Mouse (Mus musculus) liver, embryonic 14.5 days (tissue): ENCODE results near the gene Nav1.

Experiments used
- CTCF ChIP-seq: IDR thresholded peaks from 2 replicates; pipeline ENCODE4 v1.5.1; 2016; ENCODE audit warnings: antibody characterized with exemption, low read depth, control low read depth
- EP300 ChIP-seq: IDR thresholded peaks from 2 replicates; pipeline ENCODE4 v1.6.1; 2016; ENCODE audit warnings: antibody characterized with exemption, low read depth

- TF ChIP-seq CTCF: no peak
- TF ChIP-seq EP300: no peak
Observed at GRCm38 (mm10) chr1:135503436-135503835, 103.7 kb downstream of the Nav1 start.
